Mouse (Mus musculus) liver, postnatal 0 days (tissue): ENCODE measurements around the gene Rps11.

Experiments
- CTCF ChIP-seq: sonication (generic); IDR thresholded peaks from 2 replicates; pipeline ENCODE4 v1.5.1; 2016; ENCODE audit warnings: antibody characterized with exemption, low read depth
- EP300 ChIP-seq: IDR thresholded peaks from 2 replicates; pipeline ENCODE4 v1.6.1; 2016; ENCODE audit warnings: antibody characterized with exemption, low read depth, mild to moderate bottlenecking

GRCm38 (mm10) chr7:45111940-45112339, 12.3 kb downstream of the Rps11 start:
- TF ChIP-seq CTCF, result no peak
- TF ChIP-seq EP300, result no peak
